Mouse (Mus musculus) small intestine, adult 2 months (tissue): ENCODE measurements around the gene Hoxb5. TPM values are rescaled to one million over a fixed set of nuclear protein-coding genes. Genes with fewer than 3 reads are reported as not detected.
A peak's percentile ranks its signal among the peaks of the same experiment; 100 is the strongest.

Source experiments
- H3K27ac ChIP-seq: fragments of 200-500 bp; 2 replicates; pipeline ENCODE4 v1.5.1; 2012; ENCODE audit warnings: low read depth, low read length, control low read depth, inconsistent platforms; ENCODE audit not compliant: insufficient read depth
- H3K27me3 ChIP-seq: fragments of 200-500 bp; 2 replicates; pipeline ENCODE4 v1.6.1; 2012; ENCODE audit warnings: mild to moderate bottlenecking, moderate library complexity, low read length, inconsistent platforms; ENCODE audit not compliant: control insufficient read depth, insufficient read depth
- H3K36me3 ChIP-seq: fragments of 200-500 bp; 2 replicates; pipeline ENCODE4 v1.6.1; 2012; ENCODE audit warnings: mild to moderate bottlenecking, low read length, control low read depth, inconsistent platforms; ENCODE audit not compliant: control insufficient read depth, insufficient read depth
- H3K4me1 ChIP-seq: fragments of 200-500 bp; 2 replicates; pipeline ENCODE4 v1.6.1; 2012; ENCODE audit warnings: low read length, inconsistent platforms, mixed read lengths; ENCODE audit not compliant: control insufficient read depth, insufficient read depth, insufficient read length
- H3K4me3 ChIP-seq: fragments of 200-500 bp; 2 replicates; pipeline ENCODE4 v1.5.1; 2012; ENCODE audit warnings: low read depth, mild to moderate bottlenecking, control low read depth, inconsistent platforms, low read length, moderate library complexity
- CTCF ChIP-seq: fragments of 200-500 bp; IDR thresholded peaks from 2 replicates; pipeline ENCODE4 v1.5.1; 2012; ENCODE audit warnings: low read depth, mild to moderate bottlenecking, control low read depth, inconsistent platforms, low read length, moderate library complexity, mixed read lengths; ENCODE audit not compliant: insufficient replicate concordance, insufficient read length; ENCODE audit errors: extremely low read depth
- POLR2A ChIP-seq: fragments of 200-500 bp; IDR thresholded peaks from 2 replicates; pipeline ENCODE4 v1.6.1; 2012; ENCODE audit warnings: low read depth, mild to moderate bottlenecking, control low read depth, inconsistent platforms, low read length, moderate library complexity
- WGBS: fragments of 180-500 bp; shearing (Covaris S2); methylation state at CpG from one replicate; pipeline ENCODE4 v1.1.7; 2018; 5-methylcytosine and 5-hydroxymethylcytosine counted together
- polyA plus RNA-seq: library from polyadenylated mRNA; depleted of rRNA; stranded (reverse); fragments of >200 nt; gene quantifications from 2 replicates; pipeline ENCODE4 v1.2.3, GENCODE M21; 2012

Gene Hoxb5
- polyA plus RNA-seq, 1 experiment = 3.2 TPM

DNA sequence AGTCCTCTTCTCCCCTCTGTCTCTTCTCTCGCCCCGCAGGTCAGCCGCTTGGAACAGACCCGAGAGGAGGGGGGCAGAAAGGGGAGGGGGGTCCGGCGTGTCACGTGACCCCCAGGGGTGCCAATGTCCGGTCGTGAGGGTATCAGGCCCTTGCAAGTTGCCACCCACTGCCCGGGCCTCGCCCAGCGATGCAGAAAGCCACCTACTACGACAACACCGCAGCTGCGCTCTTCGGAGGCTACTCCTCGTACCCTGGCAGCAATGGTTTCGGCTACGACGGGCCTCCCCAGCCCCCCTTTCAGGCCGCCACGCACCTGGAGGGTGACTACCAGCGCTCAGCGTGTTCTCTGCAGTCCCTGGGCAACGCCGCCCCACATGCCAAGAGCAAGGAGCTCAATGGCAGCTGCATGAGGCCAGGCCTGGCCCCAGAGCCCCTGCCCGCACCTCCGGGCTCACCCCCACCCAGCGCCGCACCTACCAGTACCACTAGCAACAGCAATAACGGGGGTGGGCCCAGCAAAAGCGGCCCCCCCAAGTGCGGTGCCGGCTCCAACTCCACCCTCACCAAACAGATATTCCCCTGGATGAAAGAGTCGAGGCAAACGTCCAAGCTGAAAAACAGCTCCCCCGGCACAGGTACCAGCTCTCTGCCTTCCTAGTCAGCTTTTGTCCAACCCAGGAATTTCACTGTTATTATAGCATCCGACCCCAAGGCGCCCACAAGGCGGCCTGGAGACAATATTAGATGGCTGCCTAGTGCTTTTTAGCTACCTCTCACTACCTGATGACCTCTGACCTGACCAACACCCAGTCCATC lies 41.1 kb downstream of the Hoxb5 start:
- TF ChIP-seq CTCF (no peak), POLR2A (no peak)
- Histone ChIP-seq H3K4me3 (no peak overlapping the region), H3K36me3 (no peaks in the 10 kb centered on the region), H3K27ac (peak overlapping the region; percentile 67), H3K4me1 (peaks cover 2% of the 10 kb centered on the region; the same call in 1 of the 2 replicates), H3K27me3 (peaks cover 39% of the 10 kb centered on the region)
- WGBS = 61% methylated on average over 40 of the region's 40 CpGs

DNA sequence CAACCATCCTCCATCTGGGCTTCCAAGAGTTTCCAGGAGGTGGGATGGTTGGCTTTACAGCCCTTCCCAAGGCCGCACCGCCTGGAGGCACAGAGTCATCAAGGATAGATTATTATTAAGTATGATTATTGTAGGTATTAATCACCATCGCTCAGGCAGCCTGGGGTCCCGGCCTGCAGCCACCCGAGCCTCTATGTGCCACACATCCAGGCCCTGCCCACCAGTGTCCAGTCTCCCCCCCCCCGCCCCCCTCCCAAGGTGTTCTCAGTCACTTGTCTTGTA lies 41.7 kb downstream of the Hoxb5 start:
- peaks cover 39% of the 10 kb centered on the region for H3K27me3 ChIP-seq
- H3K27ac ChIP-seq = 0 out of 2 replicates have a peak overlapping the region, but pooled peaks have one; percentile 67
- no peak overlapping the region for H3K4me3 ChIP-seq
- no peak for TF ChIP-seq CTCF
- no peak for TF ChIP-seq POLR2A
- 52% methylated on average over 6 of the region's 6 CpGs for WGBS
- peaks cover 2% of the 10 kb centered on the region; the same call in 1 of the 2 replicates for H3K4me1 ChIP-seq
- H3K36me3 ChIP-seq = no peaks in the 10 kb centered on the region

DNA sequence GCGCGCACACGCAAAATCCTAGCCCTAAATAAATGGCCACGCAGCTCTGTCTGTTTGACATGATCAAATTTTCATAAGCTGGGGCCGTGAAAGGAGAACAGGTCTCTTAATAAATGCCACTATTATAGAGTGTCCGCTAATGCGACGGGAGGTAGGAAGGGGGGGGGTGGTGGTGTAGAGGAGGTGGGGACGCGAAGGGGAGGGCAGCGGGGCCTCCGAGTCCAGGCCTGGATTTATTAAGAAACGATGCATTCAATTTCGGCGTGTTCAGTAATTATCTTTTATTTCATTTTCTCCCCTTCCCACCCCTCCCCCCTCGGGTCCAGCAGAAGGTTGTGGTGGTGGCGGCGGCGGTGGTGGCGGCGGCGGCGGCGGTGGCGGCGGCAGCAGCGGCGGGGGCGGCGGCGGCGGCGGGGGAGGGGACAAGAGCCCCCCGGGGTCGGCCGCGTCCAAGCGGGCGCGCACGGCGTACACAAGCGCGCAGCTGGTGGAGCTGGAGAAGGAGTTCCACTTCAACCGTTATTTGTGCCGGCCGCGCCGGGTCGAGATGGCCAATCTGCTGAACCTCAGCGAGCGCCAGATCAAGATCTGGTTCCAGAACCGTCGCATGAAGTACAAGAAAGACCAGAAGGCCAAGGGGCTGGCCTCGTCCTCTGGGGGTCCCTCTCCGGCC lies 42.2 kb downstream of the Hoxb5 start:
- peak overlapping the region; percentile 33 for H3K27ac ChIP-seq
- no peaks in the 10 kb centered on the region; the same call in 1 of the 2 replicates for H3K4me1 ChIP-seq
- TF ChIP-seq POLR2A = no peak
- TF ChIP-seq CTCF = no peak
- H3K36me3 ChIP-seq = no peaks in the 10 kb centered on the region
- H3K4me3 ChIP-seq = peak overlapping the region; percentile 48
- peaks cover 36% of the 10 kb centered on the region for H3K27me3 ChIP-seq
- WGBS = 28% methylated on average over 56 of the region's 56 CpGs

DNA sequence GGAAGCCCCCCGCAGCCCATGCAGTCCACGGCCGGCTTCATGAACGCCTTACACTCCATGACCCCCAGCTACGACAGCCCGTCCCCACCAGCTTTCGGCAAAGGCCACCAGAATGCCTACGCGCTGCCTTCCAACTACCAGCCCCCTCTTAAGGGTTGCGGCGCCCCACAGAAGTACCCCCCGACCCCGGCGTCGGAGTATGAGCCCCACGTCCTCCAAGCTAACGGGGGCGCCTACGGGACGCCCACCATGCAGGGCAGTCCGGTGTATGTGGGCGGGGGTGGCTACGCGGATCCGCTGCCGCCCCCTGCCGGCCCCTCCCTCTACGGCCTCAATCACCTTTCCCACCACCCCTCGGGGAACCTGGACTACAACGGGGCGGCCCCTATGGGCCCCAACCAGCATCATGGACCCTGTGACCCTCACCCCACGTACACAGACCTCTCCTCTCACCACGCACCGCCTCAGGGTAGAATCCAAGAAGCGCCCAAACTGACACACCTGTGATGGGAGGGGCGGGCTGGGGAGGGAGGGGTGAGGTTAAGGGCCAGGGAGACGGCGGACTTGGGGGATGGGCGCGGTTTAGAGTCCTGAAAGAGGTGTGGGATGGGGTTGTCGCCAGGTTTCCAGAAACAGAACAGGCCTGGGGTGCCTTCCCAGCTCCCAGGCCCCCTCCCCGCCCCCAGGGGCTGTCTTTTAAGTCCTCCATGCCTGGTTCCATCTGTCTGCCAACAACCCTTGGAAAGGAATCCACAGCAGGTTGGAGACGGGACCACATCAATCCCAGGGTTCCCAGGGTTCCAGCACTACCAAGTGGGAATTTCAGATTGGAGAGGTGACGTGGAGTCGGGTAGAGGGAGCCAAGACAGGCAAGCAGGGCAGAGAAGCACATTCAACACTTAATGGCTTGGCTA lies 43.0 kb downstream of the Hoxb5 start:
- TF ChIP-seq POLR2A (no peak), CTCF (no peak)
- peak overlapping the region; percentile 48 for H3K4me3 ChIP-seq
- no peaks in the 10 kb centered on the region; the same call in 1 of the 2 replicates for H3K4me1 ChIP-seq
- peak overlapping the region; percentile 33 for H3K27ac ChIP-seq
- 22% methylated on average over 45 of the region's 45 CpGs for WGBS
- no peaks in the 10 kb centered on the region for H3K36me3 ChIP-seq
- H3K27me3 ChIP-seq = peaks cover 35% of the 10 kb centered on the region

DNA sequence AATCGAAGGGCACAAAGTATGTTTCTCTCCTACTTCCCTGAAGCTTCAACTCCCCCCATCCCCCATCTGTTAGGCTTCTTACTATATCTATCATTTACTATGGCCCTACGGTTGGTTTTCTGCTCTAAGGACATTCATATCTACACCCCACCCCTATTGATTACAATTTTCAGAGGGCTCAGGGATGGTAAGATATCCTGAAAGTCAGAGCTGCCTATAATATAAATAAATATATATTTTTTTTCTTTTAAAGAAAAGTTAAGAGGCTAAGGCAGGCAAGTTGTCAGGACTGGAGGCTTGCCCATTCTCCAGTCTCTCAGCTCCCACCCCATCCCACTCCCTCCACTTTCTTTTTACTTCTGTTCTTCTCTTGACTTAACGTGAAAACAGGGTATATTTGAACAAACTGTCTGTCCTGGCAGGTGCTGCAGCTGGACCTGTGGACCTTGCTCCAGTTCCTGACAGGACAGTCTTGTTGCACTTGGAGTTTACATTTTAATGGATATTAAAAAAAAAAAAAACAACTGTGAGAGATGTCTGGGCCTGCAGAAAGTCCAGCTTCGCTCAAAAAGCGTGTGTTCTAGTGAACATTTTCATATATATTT lies 43.9 kb downstream of the Hoxb5 start:
- Histone ChIP-seq H3K4me3 (no peak overlapping the region), H3K27me3 (peaks cover 33% of the 10 kb centered on the region), H3K4me1 (no peaks in the 10 kb centered on the region; the same call in 1 of the 2 replicates), H3K36me3 (no peaks in the 10 kb centered on the region), H3K27ac (no peak overlapping the region)
- WGBS = 47% methylated on average over 5 of the region's 5 CpGs
- TF ChIP-seq POLR2A (no peak), CTCF (no peak)

DNA sequence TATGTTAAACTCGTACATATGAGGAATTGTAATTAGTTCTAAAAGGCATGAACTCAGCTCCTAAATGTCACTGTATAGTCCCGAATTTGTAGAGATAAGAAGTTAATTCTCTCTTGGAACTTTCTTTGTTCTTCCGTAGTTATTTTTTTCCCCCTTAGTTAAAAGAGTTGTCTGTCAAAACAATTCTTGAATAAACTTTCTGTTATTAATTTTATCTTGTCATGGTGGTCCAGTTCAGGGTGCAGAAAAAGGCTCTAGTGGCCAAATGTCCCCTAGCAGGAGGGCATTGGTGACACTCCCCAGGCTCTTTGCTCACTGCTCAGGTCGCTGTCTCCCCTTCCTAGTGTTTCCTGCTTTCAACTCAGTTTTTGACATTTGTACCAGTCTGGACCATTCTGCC lies 44.6 kb downstream of the Hoxb5 start:
- TF ChIP-seq CTCF = no peak
- no peak for TF ChIP-seq POLR2A
- Histone ChIP-seq H3K36me3 (no peaks in the 10 kb centered on the region), H3K27ac (no peak overlapping the region), H3K4me3 (no peak overlapping the region), H3K27me3 (peaks cover 35% of the 10 kb centered on the region), H3K4me1 (no peaks in the 10 kb centered on the region; the same call in 1 of the 2 replicates)
- WGBS = 53% methylated on average over 4 of the region's 4 CpGs
